Mouse (Mus musculus) neural tube, embryonic 11.5 days (tissue): Measurements from ENCODE around the gene Atp13a4. TPM values are rescaled to one million over a fixed set of nuclear protein-coding genes. Genes with fewer than 3 reads are reported as not detected.

Experiments
- ATAC-seq: fragments of 200-750 bp; cut with Nextera tagmentation; 2 replicates; pipeline ENCODE4 v1.8.0; 2017; ENCODE audit warnings: moderate number of reproducible peaks, mild to moderate bottlenecking, moderate TSS enrichment, moderate library complexity; ENCODE audit not compliant: insufficient read depth, low FRiP score, low TSS enrichment
- DNase-seq: peaks from one replicate; pipeline ENCODE4 v3.0.0-alpha.2; 2015; ENCODE audit warnings: low spot score
- H3K27ac ChIP-seq: fragments of 300-500 bp; sonication (generic); 2 replicates; pipeline ENCODE4 v1.5.1; 2014; ENCODE audit warnings: low read depth, mild to moderate bottlenecking, low read length
- H3K27me3 ChIP-seq: fragments of 300-500 bp; sonication (generic); 2 replicates; pipeline ENCODE4 v1.6.1; 2014; ENCODE audit warnings: mild to moderate bottlenecking, low read length, mixed read lengths; ENCODE audit not compliant: control insufficient read depth, insufficient read depth
- H3K36me3 ChIP-seq: fragments of 300-500 bp; sonication (generic); 2 replicates; pipeline ENCODE4 v1.6.1; 2014; ENCODE audit warnings: mild to moderate bottlenecking, low read length, moderate library complexity, mixed read lengths; ENCODE audit not compliant: control insufficient read depth, insufficient read depth
- H3K4me1 ChIP-seq: fragments of 300-500 bp; sonication (generic); 2 replicates; pipeline ENCODE4 v1.6.1; 2014; ENCODE audit warnings: low read length, mixed read lengths; ENCODE audit not compliant: control insufficient read depth, insufficient read depth
- H3K4me2 ChIP-seq: fragments of 300-500 bp; sonication (generic); 2 replicates; pipeline ENCODE4 v1.6.1; 2014; ENCODE audit warnings: low read depth, mild to moderate bottlenecking, moderate library complexity
- H3K4me3 ChIP-seq: fragments of 300-500 bp; sonication (generic); 2 replicates; pipeline ENCODE4 v1.5.1; 2014; ENCODE audit warnings: low read depth, low read length
- H3K9ac ChIP-seq: fragments of 300-500 bp; sonication (generic); 2 replicates; pipeline ENCODE4 v1.6.1; 2014; ENCODE audit warnings: mild to moderate bottlenecking, low read length
- H3K9me3 ChIP-seq: fragments of 300-500 bp; sonication (generic); 2 replicates; pipeline ENCODE4 v1.6.1; 2016; ENCODE audit warnings: low read length; ENCODE audit not compliant: control insufficient read depth
- WGBS: fragments of 180-500 bp; shearing (Covaris S2); extraction: QIAGEN DNeasy Blood & Tissue Kit; methylation state at CpG from one replicate; pipeline ENCODE4 v1.1.7; 2014; 5-methylcytosine and 5-hydroxymethylcytosine counted together
- polyA plus RNA-seq: library from polyadenylated mRNA; unstranded; fragments of >200 nt; fragmentation: Nextera tagmentation; extraction: Ambion mirVana; gene quantifications from 2 replicates; pipeline ENCODE4 v1.2.1, GENCODE M21; 2014

The Atp13a4 gene
- polyA plus RNA-seq, 1 experiment from 2014 or later: 0.25 TPM

DNA sequence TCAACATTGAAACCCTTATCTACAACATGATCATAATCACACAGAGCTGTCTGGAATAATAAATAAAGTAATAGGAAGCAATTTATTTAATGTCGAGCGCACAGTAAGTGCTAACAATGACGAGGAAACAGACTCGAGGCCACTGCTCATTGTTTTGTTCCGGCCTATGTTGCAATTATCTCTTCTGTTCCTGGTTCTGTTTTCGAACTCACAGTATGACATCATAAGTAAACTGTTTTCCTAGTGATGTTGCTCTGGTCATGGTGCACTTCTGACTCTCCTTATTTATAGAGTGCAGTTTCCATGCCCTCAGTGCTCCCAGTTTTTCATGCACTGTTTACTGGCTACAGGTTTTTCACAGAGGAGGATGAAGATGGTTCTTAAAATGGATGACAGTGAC lies 91.4 kb downstream of the Atp13a4 start:
- no peaks in the 10 kb centered on the region for H3K4me1 ChIP-seq
- WGBS: 77% methylated on average over 6 of the region's 6 CpGs
- no peak overlapping the region for H3K27ac ChIP-seq
- ATAC-seq (no peak), DNase-seq (no peak)
- no peaks in the 10 kb centered on the region for H3K36me3 ChIP-seq
- no peak overlapping the region for H3K4me2 ChIP-seq
- H3K27me3 ChIP-seq: no peaks in the 10 kb centered on the region
- H3K9ac ChIP-seq: no peak overlapping the region
- no peaks in the 10 kb centered on the region for H3K9me3 ChIP-seq
- no peak overlapping the region for H3K4me3 ChIP-seq

DNA sequence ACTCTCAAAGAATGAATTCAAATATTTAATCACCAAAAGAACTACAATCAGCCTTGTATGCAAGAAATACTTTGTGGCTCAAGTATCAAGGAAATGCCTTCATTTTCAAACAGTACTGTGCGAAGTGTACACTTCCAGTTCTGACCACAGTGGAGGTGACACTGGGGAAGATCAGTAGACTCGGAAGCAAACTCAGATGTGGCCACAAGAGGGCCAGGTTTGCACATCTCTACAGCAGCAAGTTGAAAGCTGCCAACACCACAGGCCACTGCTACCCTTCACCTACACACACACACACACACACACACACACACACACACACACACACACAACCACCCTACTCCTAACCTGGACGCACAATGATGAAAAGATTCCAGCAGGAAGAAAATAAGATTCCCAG lies 93.0 kb downstream of the Atp13a4 start:
- Histone ChIP-seq H3K27me3 (no peaks in the 10 kb centered on the region), H3K27ac (no peak overlapping the region), H3K9ac (no peak overlapping the region), H3K9me3 (no peaks in the 10 kb centered on the region), H3K4me3 (no peak overlapping the region), H3K36me3 (no peaks in the 10 kb centered on the region), H3K4me1 (no peaks in the 10 kb centered on the region), H3K4me2 (no peak overlapping the region)
- ATAC-seq: no peak
- peak; percentile 35 for DNase-seq
- 60% methylated on average over 3 of the region's 3 CpGs for WGBS

DNA sequence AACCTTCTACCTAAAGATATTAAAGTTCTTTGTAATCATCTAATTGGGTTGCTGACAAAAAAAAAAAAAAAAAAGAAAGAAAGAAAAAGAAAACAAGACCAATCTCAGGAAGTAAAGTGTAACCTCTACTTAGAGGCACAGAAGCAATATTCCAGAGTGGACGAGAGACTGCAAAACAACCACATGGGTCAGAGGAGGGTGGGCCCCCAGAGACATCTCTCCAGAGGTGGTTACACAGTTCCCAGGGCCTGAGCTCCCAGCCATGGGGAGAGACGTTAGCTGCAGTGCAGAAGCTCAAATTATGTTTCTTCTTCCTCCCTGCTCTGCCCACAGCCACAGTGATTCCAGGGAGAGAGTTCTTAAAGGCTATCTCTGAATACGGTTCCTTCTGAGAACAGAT lies 102.5 kb downstream of the Atp13a4 start:
- H3K27ac ChIP-seq: no peak overlapping the region
- H3K4me2 ChIP-seq: no peak overlapping the region
- H3K4me1 ChIP-seq: no peaks in the 10 kb centered on the region
- ATAC-seq (no peak), DNase-seq (no peak)
- no peaks in the 10 kb centered on the region for H3K36me3 ChIP-seq
- no peaks in the 10 kb centered on the region for H3K9me3 ChIP-seq
- WGBS: 67% methylated on average over 3 of the region's 3 CpGs
- H3K4me3 ChIP-seq: no peak overlapping the region
- H3K9ac ChIP-seq: no peak overlapping the region
- H3K27me3 ChIP-seq: no peaks in the 10 kb centered on the region

DNA sequence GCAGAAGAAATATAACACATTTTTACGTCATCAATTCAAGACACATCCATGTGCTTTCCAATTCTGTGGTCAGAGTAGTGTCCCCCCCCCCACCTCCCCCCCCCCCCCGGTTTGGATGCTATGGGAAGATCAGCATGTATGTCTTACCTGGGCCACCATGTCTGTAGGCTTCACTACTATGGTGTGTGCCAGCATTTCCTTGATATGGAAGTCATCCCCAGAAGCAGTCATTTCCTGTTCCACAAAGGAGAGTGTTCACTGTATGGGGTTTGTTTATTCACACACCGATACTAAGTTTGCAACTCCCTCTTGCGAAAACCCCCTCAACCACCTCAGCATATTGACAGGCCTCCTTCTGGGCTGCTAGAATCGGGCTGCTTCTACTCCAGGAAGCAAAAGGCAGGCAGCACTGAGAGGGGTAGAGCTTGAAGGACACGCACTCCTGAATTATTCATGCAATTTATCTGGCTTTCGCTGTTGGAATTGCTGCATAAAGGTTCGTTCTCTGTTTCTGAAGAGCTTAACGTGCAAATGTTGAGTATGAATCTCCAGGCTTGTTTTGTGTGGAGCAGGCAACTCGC lies 103.2 kb downstream of the Atp13a4 start:
- no peak overlapping the region for H3K9ac ChIP-seq
- no peak for ATAC-seq
- H3K36me3 ChIP-seq: no peaks in the 10 kb centered on the region
- H3K4me2 ChIP-seq: no peak overlapping the region
- no peak for DNase-seq
- no peaks in the 10 kb centered on the region for H3K9me3 ChIP-seq
- 75% methylated on average over 10 of the region's 10 CpGs for WGBS
- H3K27me3 ChIP-seq: no peaks in the 10 kb centered on the region
- H3K4me3 ChIP-seq: no peak overlapping the region
- H3K4me1 ChIP-seq: no peaks in the 10 kb centered on the region
- H3K27ac ChIP-seq: no peak overlapping the region

DNA sequence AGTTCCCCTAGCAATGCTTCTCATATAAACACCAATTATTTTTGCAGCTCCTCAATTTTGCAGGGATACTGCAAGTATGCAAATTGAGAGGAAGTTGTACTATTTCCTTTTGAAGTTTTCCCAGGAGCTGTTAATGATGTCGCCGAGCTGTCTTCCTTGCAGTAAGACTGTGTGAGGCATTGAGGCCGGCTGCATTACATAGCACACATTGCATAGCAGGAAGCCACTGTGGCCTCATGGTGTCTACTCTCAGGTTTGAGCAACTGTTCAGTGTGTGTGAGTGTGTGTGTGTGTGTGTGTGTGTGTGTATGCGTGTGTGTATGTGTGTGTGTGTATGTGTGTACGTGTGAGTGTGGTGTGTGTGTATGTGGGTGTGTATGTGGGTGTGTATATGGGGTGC lies 106.6 kb downstream of the Atp13a4 start:
- Histone ChIP-seq H3K4me1 (no peaks in the 10 kb centered on the region), H3K9me3 (no peaks in the 10 kb centered on the region), H3K4me2 (no peak overlapping the region), H3K27ac (no peak overlapping the region), H3K9ac (no peak overlapping the region), H3K4me3 (no peak overlapping the region), H3K27me3 (no peaks in the 10 kb centered on the region), H3K36me3 (no peaks in the 10 kb centered on the region)
- no peak for DNase-seq
- 85% methylated on average over 5 of the region's 5 CpGs for WGBS
- ATAC-seq: no peak

DNA sequence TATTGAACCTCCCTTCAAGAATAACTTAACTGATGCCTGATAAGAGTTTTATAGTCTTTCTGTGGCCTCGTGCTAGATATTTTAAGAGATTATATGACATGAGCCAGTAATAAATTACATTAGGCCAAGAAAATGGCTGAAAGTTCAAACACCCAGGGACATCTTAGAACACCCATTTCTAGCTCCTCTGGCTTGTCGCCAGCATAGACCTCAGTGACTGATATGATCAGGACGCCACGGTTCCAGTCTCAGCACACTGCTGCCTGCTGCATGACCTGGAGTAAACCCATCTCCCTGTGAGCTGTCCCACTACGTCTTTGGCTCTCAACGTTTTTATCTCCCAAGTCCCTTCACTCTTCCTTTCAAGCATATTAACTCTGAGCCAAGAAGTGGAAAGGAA lies 108.9 kb downstream of the Atp13a4 start:
- no peak overlapping the region for H3K9ac ChIP-seq
- no peaks in the 10 kb centered on the region for H3K36me3 ChIP-seq
- H3K27ac ChIP-seq: no peak overlapping the region
- H3K4me1 ChIP-seq: no peaks in the 10 kb centered on the region
- H3K27me3 ChIP-seq: no peaks in the 10 kb centered on the region
- no peak overlapping the region for H3K4me3 ChIP-seq
- no peaks in the 10 kb centered on the region for H3K9me3 ChIP-seq
- DNase-seq (no peak), ATAC-seq (no peak)
- WGBS: 80% methylated on average over 6 of the region's 6 CpGs
- no peak overlapping the region for H3K4me2 ChIP-seq

DNA sequence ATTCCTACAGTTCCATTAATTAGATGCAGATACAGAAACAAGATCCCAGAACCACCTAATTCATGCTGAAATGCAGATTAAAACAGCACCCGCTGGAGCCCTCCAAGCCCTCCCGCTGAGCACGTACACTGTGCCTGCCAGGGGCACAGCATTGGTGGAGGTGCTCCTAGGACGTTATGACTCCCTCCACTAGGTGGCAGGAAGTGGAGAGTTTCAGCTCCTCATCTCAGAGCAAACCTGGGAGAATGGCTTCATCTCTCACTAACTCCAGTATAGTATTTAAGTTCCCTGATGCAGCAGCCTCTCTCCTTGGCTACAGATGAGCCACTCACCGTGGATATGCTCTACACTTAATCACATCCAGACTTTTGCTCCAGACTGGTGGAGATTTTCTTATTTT lies 110.0 kb downstream of the Atp13a4 start:
- H3K36me3 ChIP-seq: no peaks in the 10 kb centered on the region
- H3K27ac ChIP-seq: no peak overlapping the region
- H3K27me3 ChIP-seq: no peaks in the 10 kb centered on the region
- ATAC-seq (0 out of 2 replicates have a peak, but pooled peaks have one; percentile 61), DNase-seq (peak; percentile 48)
- 10% methylated on average over 5 of the region's 5 CpGs for WGBS
- no peak overlapping the region for H3K4me2 ChIP-seq
- no peak overlapping the region for H3K4me3 ChIP-seq
- no peaks in the 10 kb centered on the region for H3K9me3 ChIP-seq
- H3K9ac ChIP-seq: no peak overlapping the region
- no peaks in the 10 kb centered on the region for H3K4me1 ChIP-seq

DNA sequence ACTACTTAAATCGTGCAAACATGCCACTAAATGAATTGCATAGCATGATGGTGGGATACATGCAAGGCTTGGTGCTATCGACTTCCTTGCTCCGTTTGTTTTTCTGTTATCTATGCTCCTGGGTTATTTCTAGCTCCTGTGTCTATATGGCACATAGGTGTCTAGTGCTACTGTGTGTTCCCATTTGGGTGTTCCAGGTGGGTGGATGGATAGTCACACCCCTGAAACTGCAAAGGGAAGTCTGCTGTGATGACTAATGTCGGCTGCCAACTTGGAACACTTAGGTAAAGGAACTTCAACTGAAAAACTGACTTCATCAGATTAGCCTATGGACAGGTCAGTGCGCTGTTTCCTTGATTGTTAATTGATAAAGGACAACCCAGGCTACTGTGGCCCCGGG lies 129.8 kb downstream of the Atp13a4 start:
- no peaks in the 10 kb centered on the region for H3K27me3 ChIP-seq
- H3K27ac ChIP-seq: no peak overlapping the region
- no peak for ATAC-seq
- DNase-seq: no peak
- 90% methylated on average over 6 of the region's 6 CpGs for WGBS
- no peaks in the 10 kb centered on the region for H3K4me1 ChIP-seq
- H3K4me2 ChIP-seq: no peak overlapping the region
- no peaks in the 10 kb centered on the region for H3K36me3 ChIP-seq
- H3K9me3 ChIP-seq: no peaks in the 10 kb centered on the region
- H3K4me3 ChIP-seq: no peak overlapping the region
- H3K9ac ChIP-seq: no peak overlapping the region

DNA sequence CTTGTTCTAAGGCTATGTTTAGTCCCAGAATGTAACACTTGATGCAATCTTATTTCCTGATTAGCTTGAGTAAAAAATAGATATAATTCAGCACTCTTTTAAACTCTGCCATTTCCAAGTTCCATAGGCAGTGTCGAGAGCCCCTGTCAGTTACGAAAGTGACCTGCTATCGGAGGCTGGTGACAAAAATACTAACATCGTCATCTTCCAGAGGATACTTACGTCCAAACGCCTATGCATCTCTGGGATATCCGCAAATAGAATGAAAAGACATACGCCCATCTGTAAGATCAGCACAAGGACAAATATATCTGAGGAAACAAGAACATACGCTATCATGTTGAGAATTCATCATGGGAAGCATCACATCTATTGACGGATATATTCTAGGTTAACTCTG lies 137.3 kb downstream of the Atp13a4 start:
- Histone ChIP-seq H3K9ac (no peak overlapping the region), H3K4me1 (no peaks in the 10 kb centered on the region), H3K27ac (no peak overlapping the region), H3K9me3 (no peaks in the 10 kb centered on the region), H3K4me3 (no peak overlapping the region), H3K4me2 (no peak overlapping the region), H3K36me3 (no peaks in the 10 kb centered on the region), H3K27me3 (no peaks in the 10 kb centered on the region)
- DNase-seq (no peak), ATAC-seq (no peak)
- 94% methylated on average over 10 of the region's 10 CpGs for WGBS
